Mouse (Mus musculus): Measurements from ENCODE around the gene Armc6. TPM values are rescaled to one million over a fixed set of nuclear protein-coding genes. Genes with fewer than 3 reads are reported as not detected.

The Armc6 gene
- total RNA-seq, 2 experiments from 2014 or later: 40.8 to 43.1 TPM

- intact Hi-C loops (cut with DNase I): loop anchor here (2.0 kb wide), 1 partner anchor 24 kb away; the partner anchor contains the start of genes Armc6 and Sugp2
- peak overlapping the region; percentile 80 for H3K27ac ChIP-seq
- no peak for DNase-seq (ENCODE audit: extremely low spot score in 1 of 2, low spot score in 2 of 2)
- TF ChIP-seq CTCF (IDR thresholded peaks at IDR 0.05): no peak
- peak overlapping the region; percentile 91 for H3K4me3 ChIP-seq
Observed at GRCm38 (mm10) chr8:70211275-70211674, 23.0 kb downstream of the Armc6 start.

DNA sequence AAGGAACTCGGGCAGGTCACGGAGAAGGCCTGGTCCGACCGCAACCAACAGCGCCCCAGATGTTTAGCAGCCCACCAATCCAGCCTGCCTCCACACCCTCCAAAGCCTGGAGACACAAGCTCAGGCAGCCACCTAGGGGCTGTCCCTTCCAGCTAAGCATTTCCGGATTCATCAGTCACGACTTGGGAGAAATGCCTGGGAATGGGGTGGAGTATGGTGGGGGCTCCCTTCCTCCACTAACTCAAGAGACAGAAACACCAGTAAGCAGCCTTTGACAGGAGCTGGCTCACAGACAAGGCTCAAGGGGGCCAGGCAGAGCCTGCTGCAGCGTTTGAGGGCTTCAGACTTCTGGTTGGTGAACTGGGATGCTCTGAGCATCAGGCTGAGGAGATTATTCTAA, 23.7 kb downstream of the Armc6 start:
- intact Hi-C loops (cut with DNase I): loop anchor here (2.0 kb wide), 1 partner anchor 24 kb away; the partner anchor contains the start of genes Armc6 and Sugp2
- TF ChIP-seq CTCF (IDR thresholded peaks at IDR 0.05): peak; percentile 8
- Histone ChIP-seq H3K4me3 (peak overlapping the region; percentile 91), H3K27ac (peak overlapping the region; percentile 61)
- DNase-seq (ENCODE audit: extremely low spot score in 1 of 2, low spot score in 2 of 2): peak; percentile 34 to 36

GRCm38 (mm10) chr8:70208130-70208529, 26.1 kb downstream of the Armc6 start:
- intact Hi-C loops (cut with DNase I): no loop called here
- Histone ChIP-seq H3K27ac (no peak overlapping the region), H3K4me3 (no peak overlapping the region)
- no peak; the same call in 1 of the 2 replicates for TF ChIP-seq CTCF (IDR thresholded peaks at IDR 0.05)
- no peak for DNase-seq (ENCODE audit: extremely low spot score in 1 of 2, low spot score in 2 of 2)

DNA sequence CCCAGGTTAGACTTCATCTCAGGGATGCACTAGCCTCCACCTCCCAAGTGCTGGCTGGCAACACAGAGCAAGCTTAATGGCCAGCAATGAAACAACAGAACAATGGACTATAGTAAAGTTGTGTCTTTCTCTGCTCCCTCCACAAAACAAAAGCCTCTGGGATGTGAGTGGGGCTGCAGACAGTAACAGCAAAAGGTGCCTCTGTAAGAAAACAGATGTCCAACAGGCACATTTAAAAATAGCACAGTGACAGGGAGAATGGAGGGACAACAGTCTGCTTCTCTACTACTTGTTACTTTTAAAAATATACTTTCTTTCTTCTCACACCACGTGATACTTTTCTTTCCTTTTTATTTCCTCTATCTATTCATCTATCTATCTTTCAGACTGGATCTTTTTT, 29.5 kb downstream of the Armc6 start:
- no peak for TF ChIP-seq CTCF (IDR thresholded peaks at IDR 0.05)

DNA sequence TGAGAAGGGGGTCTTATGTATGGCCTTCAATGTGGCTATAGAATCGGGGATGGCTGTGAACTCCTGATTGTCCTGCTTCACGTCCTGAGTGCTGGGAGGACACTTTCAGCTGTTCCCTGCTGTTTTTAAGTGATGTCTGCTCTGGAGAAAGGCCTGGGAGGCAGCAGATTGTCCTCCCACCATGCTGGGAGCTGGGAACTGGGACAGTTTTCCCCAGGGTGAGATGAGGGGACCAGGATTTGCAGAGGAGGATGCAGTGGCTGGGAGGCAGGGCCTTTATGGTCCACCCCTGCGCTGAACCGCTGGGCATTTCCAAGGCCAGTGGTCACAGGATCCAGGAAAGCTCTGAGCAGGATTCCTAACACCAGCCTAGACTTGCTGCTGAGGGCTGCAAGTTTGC, 31.2 kb downstream of the Armc6 start:
- TF ChIP-seq CTCF (IDR thresholded peaks at IDR 0.05): no peak
- no peak for DNase-seq (ENCODE audit: extremely low spot score in 1 of 2, low spot score in 2 of 2)
- Histone ChIP-seq H3K4me3 (no peak overlapping the region), H3K27ac (peak overlapping the region; percentile 45)
- intact Hi-C loops (cut with DNase I): no loop called here

More for the DNA sequence above, 29.5 kb downstream of the Armc6 start:
- no peak overlapping the region for H3K4me3 ChIP-seq
- no peak overlapping the region for H3K27ac ChIP-seq
- intact Hi-C loops (cut with DNase I): no loop called here
- DNase-seq (ENCODE audit: extremely low spot score in 1 of 2, low spot score in 2 of 2): no peak

- no peak for DNase-seq (ENCODE audit: extremely low spot score in 1 of 2, low spot score in 2 of 2)
- Histone ChIP-seq H3K27ac (no peak overlapping the region), H3K4me3 (no peak overlapping the region)
- no peak for TF ChIP-seq CTCF (IDR thresholded peaks at IDR 0.05)
- intact Hi-C loops (cut with DNase I): no loop called here
Observed at GRCm38 (mm10) chr8:70201417-70201816, 32.8 kb downstream of the Armc6 start.

GRCm38 (mm10) chr8:70200098-70200681, 34.1 kb downstream of the Armc6 start:
- peak; percentile 28 to 34 for DNase-seq (ENCODE audit: extremely low spot score in 1 of 2, low spot score in 2 of 2)
- peak; percentile 57 for TF ChIP-seq CTCF (IDR thresholded peaks at IDR 0.05)
- intact Hi-C loops (cut with DNase I): loop anchor here (1.0 kb wide), 1 partner anchor 23 kb away; no protein-coding TSS in a partner anchor
- Histone ChIP-seq H3K4me3 (no peak overlapping the region), H3K27ac (peak overlapping the region; percentile 36)

DNA sequence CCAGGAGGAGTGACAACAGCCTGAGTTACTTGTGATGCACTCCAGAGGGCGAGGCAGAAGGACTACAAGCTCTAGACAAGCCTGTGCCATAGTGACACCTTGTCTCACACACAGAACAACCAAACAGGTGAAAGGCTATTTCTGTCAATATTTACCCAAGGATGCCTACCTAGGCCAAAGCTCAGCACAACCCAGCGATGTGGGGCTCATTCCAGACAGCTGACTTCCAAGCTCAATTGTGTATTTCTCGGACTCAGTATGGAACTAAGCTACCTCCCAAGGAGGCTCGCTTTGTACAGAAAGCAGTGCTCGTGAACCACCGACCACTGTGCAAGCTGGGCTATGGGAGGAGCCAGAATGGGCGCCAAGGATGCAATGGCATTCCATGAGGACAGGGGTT, 36.7 kb downstream of the Armc6 start:
- Histone ChIP-seq H3K4me3 (no peak overlapping the region), H3K27ac (no peak overlapping the region)
- TF ChIP-seq CTCF (IDR thresholded peaks at IDR 0.05): no peak
- no peak for DNase-seq (ENCODE audit: extremely low spot score in 1 of 2, low spot score in 2 of 2)
- intact Hi-C loops (cut with DNase I): no loop called here

DNA sequence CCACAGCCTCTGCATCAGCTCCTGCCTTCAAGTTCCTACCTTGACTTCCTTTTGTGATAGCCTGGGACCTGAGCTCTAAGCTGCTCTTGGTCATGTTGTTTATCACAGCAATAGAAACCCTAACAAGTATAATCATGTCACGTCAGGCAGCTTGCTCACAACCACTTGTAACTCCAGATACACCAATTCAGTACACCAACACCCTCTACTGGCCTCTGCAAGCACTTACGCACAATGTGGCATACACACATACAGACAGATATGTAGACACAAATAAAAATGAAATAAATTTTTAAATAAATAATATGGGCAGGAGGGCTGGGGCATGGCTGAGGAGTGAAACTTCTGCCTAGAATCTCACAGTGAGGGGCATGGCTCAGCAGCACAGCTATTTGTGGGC, 38.5 kb downstream of the Armc6 start:
- Histone ChIP-seq H3K4me3 (no peak overlapping the region), H3K27ac (no peak overlapping the region)
- no peak for DNase-seq (ENCODE audit: extremely low spot score in 1 of 2, low spot score in 2 of 2)
- intact Hi-C loops (cut with DNase I): no loop called here
- no peak; the same call in 1 of the 2 replicates for TF ChIP-seq CTCF (IDR thresholded peaks at IDR 0.05)

DNA sequence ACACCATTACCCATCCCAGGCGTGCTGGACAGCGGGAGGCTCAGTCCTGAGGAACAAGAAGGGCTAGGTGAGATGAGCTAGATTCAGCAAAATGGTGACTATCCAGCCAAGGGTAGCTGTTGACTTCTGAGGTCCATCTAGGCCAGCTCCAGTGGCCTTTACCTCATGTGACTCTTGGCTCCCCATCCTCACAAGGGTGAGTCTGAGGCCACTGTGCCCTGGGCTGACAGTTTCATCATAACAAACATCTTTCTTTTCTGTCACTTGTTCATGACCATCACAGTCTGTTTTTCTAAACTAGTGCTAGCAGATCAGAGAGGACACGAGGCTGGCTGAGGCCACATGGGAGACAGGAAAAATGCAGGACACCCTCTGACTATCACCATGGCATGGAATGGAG, 40.1 kb downstream of the Armc6 start:
- intact Hi-C loops (cut with DNase I): no loop called here
- no peak overlapping the region for H3K27ac ChIP-seq
- no peak for TF ChIP-seq CTCF (IDR thresholded peaks at IDR 0.05)
- DNase-seq (ENCODE audit: extremely low spot score in 1 of 2, low spot score in 2 of 2): no peak
- no peak overlapping the region for H3K4me3 ChIP-seq

DNA sequence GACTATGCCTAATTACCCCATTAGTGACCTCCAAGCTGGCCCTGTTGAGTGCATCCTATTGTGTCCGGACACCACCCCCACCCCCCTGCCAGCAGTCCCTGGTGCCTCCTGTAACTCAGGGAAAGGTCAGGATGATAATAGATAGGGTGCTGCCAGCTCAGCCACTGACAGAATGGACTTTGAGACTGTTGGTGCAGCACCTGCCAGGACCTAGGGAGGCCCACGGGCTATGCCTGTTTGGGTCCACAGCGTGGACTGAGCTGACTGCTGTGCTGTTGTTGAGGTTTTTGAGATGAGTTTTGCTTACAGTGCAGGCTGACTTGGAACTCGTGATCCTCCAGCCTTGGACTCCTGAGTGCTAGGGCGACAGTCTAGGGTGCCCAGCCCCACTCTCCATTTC, 41.0 kb downstream of the Armc6 start:
- Histone ChIP-seq H3K27ac (no peak overlapping the region), H3K4me3 (no peak overlapping the region)
- intact Hi-C loops (cut with DNase I): no loop called here
- TF ChIP-seq CTCF (IDR thresholded peaks at IDR 0.05): no peak
- DNase-seq (ENCODE audit: extremely low spot score in 1 of 2, low spot score in 2 of 2): no peak

DNA sequence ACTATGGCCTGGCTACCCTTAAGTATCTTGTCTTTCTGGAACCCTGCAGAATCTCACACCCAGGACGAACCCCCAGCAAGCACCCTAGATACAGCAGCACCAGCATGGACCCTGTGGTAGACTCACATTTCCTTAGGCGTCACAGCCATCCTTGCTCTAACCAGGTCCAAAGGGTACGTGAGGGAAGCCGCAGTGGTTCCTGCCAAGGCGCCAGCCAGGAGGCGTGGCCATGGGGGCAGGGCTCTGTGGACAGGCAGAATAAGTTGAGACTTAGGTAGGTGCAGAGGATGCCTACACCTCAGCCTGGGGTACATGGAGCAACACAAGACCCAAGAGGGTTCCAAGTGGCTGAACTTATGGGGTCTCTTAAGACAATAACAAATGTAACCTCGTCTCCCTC, 45.6 kb downstream of the Armc6 start:
- intact Hi-C loops (cut with DNase I): no loop called here
- no peak overlapping the region for H3K4me3 ChIP-seq
- no peak overlapping the region for H3K27ac ChIP-seq
- DNase-seq (ENCODE audit: extremely low spot score in 1 of 2, low spot score in 2 of 2): no peak
- TF ChIP-seq CTCF (IDR thresholded peaks at IDR 0.05): no peak

DNA sequence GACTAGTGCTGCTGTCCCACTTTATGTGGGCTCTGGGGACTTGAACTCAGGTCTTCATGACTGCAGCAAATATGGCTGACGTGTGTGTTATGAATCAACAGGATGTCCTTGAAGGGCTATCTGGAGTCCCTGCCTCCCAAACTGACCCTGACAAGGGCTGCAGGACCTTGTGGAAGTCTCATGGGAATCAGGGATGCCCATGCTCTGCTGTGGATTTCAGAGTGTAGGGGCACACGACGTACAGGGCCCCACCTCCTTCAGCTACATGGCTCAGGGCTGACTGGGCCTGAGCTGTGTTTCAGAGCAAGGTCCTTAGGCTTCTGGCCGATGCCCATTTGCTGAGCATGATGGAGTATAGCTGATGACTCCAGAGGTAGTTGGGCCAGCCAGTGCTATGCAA, 51.1 kb downstream of the Armc6 start:
- intact Hi-C loops (cut with DNase I): no loop called here
- TF ChIP-seq CTCF (IDR thresholded peaks at IDR 0.05): no peak
- DNase-seq (ENCODE audit: extremely low spot score in 1 of 2, low spot score in 2 of 2): no peak
- H3K27ac ChIP-seq: no peak overlapping the region
- H3K4me3 ChIP-seq: no peak overlapping the region
